Mouse (Mus musculus) spleen, adult 2 months (tissue): ENCODE data around the gene Creb3l1.

ENCODE experiments used
- CTCF ChIP-seq: fragments of 200-500 bp; IDR thresholded peaks from 2 replicates; pipeline ENCODE4 v1.5.1; 2011; ENCODE audit warnings: mild to moderate bottlenecking, inconsistent platforms; ENCODE audit not compliant: insufficient read depth, insufficient read length, insufficient replicate concordance; ENCODE audit errors: extremely low read depth
- POLR2A ChIP-seq: fragments of 200-500 bp; IDR thresholded peaks from 2 replicates; pipeline ENCODE4 v1.6.1; 2011; ENCODE audit warnings: low read depth, low read length, inconsistent platforms

DNA sequence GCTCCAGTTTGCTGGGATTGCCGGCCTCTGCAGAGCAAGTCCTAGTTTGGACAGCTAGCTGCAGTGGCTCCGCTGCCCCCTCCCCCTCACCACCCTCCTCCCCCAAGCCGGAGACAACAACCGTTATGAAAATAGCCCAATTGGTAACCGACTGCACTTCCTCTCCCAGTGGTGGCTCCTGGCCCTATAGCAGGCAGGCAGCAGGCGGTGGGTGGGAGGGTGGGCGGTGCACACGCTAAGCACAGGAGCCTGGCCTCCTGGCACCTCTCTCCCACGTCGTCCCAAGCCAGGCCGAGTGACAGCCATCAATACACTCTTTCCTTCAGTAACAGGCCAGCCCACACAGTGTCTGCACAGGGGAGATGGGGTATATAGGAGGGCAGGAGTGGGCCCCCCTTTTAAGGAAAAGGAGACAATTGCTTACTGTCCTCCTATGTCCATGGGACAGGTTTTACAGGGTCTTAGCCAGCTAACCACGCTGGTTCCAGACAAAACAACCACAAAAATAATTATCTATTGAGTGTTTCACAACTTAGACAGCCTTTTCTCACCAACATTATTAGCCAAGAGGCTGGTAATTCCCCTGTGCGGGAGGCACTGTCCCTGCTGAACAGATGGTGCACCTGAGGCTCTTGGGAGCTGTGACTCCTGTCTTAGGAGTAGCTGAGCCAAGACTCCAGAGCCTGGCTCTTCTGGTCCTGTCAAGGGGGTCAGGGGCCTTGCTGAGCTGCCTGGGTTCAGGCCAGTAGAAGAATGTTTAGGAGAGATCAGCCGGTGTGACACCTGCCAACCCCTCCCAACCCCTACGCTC is 73.8 kb downstream of the Creb3l1 start:
- TF ChIP-seq CTCF (no peak), POLR2A (no peak)
